Mouse (Mus musculus) testis, postnatal 10 days (tissue): ENCODE data around the gene Olfr727.

Experiments
- DNase-seq: peaks from one replicate; pipeline ENCODE4 v3.0.0; 2021; ENCODE audit warnings: low spot score

Gene Olfr727

DNA sequence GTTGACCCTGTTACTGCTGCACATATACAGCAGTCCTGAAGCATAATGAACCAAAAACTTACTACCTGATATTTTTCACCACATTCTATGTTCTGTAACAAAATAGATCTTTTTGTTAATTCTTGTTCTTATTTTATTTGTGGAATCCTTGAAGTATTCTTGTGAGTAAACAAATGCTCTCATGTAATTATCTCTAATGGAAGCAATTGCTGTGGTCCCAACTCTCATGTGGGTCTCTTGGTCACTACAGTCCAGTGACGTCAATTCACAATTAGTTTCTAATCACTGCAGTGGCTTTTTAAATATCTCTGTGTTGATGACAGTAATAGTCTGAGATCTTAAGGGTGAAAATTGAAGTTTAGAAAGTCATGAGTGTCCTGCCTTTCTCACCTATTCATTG, at the start of gene Olfr727:
Gene Olfr727, plus strand, starts transcription at position 301 of the 400 bp plus-strand sequence.
- DNase-seq, result no peak

DNA sequence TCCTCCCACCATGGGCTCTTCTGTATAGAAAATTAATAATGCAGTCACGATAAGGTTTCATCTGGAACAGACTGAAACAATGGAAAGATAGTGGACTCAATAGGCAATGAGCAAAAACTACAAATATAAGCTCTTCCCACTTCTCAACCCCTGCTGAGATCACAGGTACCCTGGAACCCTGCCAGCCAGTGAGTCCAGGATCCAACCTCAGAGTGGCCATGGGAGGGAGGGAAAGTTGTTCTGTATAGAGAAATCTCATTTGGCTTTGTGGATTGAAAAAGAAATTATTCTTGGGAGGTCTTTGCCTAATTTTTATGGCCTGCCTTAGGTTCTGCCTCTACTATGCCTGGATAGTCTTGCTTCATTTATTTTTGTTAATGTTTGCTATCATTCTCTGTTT, 32.1 kb upstream of the Olfr727 start, which contains the start of gene Olfr726:
Gene Olfr726, minus strand, starts transcription at position 101 of the 400 bp plus-strand sequence.
- DNase-seq, result no peak

DNA sequence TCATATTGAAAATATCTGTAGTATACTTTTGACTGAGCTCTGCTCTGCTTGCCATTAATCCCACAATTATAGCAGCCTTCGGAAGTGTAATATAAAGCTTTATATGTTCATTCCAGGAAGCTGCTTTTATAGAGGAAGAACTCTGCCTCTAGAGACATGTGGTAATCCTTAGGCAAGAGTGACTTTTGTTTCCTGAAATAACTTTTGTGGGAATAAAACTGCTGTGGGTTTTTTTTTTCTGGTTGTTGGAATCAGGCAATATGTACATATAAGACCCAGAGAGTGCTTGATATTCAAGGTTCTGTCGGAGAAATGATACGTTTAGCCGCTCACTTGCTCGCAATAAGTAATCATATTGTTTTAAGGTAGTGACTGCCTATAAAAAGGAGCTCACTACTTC, 19.6 kb downstream of the Olfr727 start, which contains the start of gene Olfr728:
Gene Olfr728, minus strand, starts transcription at position 101 of the 400 bp plus-strand sequence.
- DNase-seq, result no peak

DNA sequence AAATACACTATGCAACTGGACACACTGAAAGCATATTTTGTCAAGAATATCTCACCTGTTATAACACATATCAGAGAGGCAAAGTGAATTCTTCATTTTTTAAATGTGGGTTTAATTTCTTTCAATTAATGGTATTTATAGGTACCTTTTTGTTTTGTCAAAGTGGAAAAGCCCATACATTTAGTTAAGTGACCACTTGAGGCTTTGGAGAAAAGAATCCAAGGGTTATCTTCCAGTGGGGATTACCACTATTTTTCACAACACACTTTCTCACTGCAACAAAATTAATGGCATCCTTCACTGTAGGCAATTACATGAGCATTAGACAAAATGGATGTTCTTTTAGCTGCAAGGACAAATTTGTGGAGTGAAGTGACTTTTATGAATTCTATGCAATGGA, 29.8 kb downstream of the Olfr727 start, which contains the start of gene Olfr729:
Gene Olfr729, minus strand, starts transcription at position 101 of the 400 bp plus-strand sequence.
- no peak for DNase-seq
